Mouse (Mus musculus) adrenal gland, adult 2 months (tissue): ENCODE measurements around the gene Gm15155. TPM values are rescaled to one million over a fixed set of nuclear protein-coding genes. Genes with fewer than 3 reads are reported as not detected.
"Not testable (repeated sequence)": the region's sequence is repeated elsewhere in the genome, so short reads cannot be mapped to it uniquely, and the experiment has no call there.

Experiments used
- DNase-seq: peaks from one replicate; pipeline ENCODE4 v3.0.0; 2021
- long read RNA-seq: library from polyadenylated mRNA; stranded (forward); transcript quantifications from one replicate; pipeline ENCODE4 v2.0.0, GENCODE M21; 2021
- polyA plus RNA-seq: library from polyadenylated mRNA; depleted of rRNA; stranded (reverse); fragments of >200 nt; gene quantifications from 2 replicates; pipeline ENCODE4 v1.2.3, GENCODE M21; 2012; rRNA removed
- total RNA-seq, 2 experiments: library from RNA; stranded (reverse); gene quantifications; 2 replicates each; pipeline ENCODE4 v1.2.3; 2021

The Gm15155 gene
- not detected for total RNA-seq
- not detected in 2 replicates for polyA plus RNA-seq
- long read RNA-seq, result 0 reads

DNA sequence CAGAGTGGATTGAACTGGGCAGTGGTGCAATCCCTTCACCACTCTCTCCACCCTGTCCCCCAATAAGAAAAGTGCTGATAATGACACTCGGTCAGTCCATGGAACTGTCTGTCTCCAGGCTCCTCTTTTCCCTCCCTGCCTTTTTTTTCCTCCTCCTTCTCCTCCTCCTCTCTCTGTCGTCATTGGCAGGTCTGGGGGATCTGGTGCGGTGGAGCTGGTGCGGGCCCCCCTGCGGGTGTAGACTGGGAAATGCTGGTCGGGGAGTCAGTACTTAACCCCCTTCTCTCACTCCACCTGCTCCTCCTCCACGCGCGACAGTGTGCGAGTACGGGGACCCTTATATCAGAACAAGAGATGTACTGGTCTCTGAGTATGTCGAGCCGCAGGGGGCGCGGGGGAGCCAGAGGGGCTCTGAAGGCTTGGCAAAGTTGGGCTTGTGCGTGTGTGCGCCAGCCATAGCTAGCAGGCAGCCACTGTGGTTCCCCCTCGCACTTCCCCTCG, at the start of gene Gm15155:
Gene Gm15155, plus strand, starts transcription at position 401 of the 501 bp plus-strand sequence.
- DNase-seq, result no peak

DNA sequence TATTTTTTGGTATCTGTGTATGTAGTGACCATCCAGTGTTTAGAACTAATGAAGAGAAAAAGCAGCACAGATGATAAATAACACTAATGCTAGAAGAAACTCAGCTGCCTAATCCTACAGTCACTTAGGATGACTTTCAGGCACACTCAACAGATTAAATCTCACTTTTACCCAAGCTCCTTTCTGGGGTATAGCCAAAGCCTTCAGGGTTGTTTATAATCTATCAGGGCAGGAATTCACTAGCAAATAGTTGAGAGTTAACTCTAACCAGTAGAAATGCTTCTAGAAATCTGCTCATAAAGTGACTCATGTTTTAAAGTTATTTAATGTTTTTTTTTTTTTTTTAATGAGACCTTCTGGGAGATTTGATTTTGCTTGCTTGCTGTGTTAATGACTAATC, 44.8 kb upstream of the Gm15155 start:
- no peak for DNase-seq

DNA sequence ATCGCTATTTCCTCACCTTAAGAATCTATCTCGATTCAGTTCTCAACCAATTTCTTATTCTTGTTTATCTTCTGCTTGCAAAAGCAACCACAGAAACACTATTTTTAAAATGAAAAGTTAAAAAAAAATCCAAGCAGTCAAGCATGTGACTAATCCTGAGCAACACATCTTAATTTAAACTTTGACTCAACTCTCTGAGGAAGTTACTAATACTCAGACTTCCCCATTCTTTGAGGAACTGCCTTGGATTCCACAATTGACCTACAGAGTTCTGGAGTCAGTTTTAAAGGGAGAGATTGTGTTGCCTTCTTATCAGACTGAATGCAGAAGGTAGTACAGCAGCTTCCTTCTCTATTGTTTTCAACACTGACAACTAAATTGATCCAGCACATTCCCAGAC, 40.0 kb upstream of the Gm15155 start:
- DNase-seq, result no peak

DNA sequence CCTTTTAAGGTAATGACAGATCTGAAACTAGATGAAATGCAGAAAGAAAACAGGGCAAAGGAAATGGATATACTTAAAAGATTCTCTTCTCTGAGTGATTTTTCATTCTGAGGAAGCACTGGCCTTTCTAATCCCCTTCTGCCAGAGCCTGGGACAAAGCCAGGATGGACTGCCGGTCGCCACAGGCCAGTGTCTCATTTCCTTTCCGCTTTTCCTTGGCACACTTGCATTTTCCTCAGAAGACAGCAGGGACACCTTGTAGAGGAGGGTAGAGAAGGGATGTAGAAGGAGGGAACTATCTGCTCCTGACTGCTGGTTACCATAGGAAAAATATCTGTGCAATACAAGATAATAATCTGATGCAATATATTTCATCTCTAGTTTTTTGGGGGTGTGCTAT, 33.1 kb upstream of the Gm15155 start:
- no peak for DNase-seq

DNA sequence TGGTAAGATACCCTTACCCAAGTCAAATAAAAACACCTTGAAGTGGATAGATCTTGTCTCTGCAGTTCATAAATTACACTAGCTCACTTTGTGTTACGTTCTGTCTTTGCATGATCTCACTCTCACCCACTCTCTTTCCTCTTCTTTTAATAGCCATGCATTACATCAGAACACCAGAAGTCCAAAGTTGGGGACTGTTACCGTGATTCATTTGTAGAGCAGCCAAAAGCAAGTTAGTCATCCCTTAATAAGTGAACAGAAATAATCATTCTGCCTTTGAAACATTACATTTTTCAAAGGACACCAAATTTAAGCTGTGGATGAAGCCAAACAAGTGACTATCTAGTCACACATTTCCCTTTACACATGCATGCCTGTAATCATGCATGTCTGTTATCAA, 32.1 kb upstream of the Gm15155 start:
- no peak for DNase-seq

DNA sequence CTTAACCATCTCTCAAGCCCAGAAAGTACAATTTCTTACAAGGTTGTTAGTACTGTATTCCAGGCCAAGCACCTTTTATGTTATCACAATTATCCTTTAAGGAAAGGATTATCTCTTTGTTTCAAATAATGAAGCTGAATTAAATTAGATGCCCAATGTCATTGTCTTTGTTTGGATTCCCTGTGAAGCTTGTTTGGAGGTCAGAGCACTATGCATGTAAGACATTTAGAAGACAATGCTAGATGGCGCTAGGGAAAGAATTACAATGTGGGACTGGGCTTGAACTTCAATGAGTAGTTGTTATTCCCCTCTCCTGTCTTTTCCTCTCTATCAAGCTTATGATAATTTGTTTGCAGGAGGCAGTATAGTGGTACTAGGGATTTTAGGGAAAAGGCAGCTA, 29.9 kb upstream of the Gm15155 start:
- no peak for DNase-seq

DNA sequence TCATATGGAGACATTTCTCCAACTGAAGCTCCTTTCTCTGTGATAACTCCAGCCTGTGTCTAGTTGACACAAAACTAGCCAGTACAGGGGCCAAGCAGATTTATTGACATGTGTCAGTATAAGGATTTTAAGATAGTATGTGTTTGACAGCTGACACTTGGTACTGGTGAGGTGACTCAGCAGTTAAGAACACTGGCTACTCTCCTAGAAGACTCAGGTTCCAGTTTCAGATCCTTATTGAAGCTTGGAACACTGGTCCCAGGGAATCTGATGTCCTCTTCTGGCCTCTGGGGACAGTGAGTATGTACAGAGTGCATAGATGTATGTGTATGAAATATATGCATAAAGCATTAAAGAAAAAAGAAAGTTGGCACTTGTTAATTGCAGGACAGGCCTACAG, 28.2 kb upstream of the Gm15155 start:
- no peak for DNase-seq

DNA sequence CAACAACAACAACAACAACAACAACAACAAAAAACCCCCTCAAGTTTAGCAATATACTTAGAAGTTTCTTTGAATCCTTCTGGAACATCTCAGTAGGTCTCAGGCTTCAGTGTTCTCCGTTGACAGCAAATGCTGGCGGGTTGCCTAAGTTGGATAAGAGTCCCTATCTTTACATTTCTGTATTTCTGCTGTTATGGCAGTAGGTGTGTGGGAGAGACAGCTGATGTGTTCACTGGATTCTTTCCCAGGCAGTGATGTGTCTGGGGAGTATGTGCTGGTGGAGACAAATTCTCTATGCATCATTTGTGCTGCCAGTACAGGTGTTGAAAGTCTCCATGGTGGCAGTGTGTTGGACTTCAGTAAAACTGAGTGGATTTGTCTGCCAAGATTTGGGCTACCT, 23.3 kb upstream of the Gm15155 start:
- DNase-seq, result no peak

DNA sequence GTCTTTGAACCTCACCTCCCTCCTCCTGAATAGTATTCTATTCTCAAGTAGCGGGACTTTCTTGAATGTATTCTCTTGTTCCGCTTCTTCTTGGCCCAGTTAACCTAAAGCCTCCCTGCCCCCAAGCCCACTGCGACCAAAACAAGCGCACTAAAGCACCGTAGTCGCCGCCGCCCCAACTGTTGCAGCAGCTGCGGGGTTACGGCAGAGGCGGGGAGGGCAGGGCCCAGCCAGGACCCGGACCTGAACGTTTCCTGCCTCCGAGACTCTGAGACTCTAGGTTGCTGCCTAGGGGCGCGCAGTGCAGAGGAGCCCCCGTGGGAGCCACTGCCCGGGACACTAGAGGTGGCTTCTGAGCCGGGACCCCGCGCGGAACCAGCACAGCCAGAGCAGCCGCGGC, 2.0 kb upstream of the Gm15155 start:
- DNase-seq, result no peak

DNA sequence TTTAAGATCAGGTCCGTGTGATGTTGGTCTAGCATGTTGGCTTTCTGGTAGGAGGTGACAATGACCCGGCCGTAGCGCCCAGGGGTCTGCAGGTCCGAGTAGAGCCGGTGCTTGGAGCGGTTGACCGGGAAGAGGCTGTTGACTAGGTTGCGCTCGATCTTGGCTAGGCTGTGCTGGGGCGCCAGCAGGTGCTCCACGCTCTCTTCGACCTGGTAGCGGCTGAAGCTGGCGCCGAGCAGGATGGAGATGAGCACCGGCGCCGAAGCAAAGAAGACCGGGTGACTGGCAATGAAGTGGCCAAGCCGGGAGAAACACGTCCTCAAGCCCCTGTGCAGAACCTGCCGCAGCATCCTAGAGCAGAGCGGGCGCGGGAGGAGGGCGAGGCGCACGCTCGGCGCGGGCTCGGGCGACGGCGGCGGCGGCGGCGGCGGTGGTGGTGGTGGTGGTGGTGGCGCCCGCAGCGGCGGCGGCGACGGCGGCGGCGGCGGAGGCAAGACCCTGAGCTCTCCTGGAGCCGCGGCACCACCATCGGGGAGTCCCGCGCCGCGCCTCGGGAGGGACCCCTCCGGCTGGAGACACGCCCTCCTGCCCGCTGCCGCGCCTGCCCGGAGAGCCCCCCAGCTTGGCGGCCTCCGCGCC, 1.5 kb upstream of the Gm15155 start:
- no peak for DNase-seq

DNA sequence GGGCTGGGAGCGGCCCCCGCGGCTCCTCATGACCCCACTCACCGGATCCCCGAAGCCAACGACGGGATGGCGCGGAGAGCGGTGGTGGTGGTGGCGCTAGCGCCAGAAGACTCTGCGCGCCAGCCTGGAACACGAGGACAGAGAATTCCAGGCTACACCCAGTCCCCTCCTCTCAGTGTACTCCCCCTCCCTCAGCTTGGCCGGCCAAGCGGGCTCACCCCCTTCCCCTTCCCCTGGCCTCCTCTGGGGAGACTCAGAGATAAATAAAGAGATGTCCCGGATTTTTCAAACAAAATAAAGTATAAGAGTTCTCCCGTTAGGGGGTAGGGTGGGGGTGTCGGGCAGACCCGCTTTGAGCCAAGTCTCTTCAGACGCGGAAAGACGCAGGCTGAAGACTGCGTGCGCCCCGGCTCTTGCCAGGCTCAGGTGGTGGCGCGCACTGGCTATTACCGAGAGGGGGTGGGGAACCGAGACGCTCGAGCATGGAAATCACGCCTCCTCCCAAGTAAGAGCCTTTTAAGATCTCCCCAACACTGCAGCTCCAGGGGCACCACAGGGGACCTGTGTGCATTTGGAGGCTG, 750 bp upstream of the Gm15155 start, which contains the start of gene Ptchd1:
Gene Ptchd1, minus strand, starts transcription at position 114 of the 581 bp plus-strand sequence.
- no peak for DNase-seq

DNA sequence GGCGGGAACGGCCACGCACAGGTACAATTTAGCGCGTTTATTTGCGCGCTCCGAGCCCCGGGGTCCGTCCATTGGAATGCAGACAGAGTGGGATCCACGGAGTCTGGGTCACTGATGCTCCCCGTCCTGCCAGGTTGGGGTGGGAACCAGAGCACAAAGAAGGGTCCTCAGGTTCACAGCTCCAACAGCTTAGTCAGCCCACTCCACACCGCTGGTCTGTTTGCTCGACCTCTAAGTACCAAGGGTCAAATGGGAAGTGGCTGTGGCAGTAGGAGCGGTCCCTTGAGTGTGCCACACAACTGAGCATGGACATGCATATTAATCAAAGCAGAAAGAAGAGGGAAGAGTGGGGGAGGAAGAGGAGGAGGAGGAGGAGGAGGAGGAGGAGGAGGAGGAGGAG, 354 bp downstream of the Gm15155 start:
- DNase-seq, result no peak

DNA sequence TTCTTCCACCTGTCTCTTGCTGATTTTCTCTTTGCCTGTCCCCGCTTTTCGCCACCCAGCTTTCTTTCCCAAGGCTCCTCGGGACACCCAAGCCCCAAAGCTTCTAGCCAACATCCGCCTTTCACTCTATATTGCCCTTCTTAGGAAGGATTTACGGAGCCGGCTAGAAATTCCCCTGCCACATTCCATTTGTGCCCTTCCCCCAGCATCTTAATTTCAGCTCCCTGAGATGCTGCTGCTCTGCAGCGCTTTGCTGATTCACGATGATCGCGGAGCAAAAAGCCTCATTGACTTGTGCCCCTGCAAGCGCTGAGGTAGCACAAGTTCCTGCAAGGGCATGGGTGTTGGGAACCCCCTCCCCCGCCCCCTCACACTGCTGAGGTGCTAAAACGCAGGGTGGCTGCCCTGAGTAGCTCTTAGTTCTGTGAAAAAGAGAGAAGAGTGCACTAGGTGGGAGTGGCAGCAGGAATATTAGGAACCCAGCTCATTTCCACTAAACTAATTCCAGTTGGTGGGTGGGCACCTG, 1.2 kb downstream of the Gm15155 start:
- no peak for DNase-seq

DNA sequence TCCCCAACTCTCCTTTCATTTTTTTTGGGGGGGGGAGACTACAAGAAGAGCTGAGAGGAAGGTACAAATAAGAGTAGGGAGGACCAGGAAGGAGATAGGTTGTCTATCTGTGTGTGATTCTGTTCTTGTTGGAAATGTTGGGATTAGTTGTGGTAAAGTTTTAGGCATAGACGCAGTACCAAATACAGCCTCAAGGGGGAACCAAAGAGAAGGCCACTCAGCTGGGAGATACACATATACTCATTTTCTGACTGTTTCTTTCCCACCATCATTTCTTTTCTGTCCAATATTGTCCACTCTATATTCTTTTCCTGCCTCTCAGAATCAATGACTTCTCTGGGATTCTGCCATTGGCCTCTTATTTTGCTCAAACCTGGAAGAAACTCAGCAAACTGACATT, 19.4 kb downstream of the Gm15155 start:
- DNase-seq, result no peak

DNA sequence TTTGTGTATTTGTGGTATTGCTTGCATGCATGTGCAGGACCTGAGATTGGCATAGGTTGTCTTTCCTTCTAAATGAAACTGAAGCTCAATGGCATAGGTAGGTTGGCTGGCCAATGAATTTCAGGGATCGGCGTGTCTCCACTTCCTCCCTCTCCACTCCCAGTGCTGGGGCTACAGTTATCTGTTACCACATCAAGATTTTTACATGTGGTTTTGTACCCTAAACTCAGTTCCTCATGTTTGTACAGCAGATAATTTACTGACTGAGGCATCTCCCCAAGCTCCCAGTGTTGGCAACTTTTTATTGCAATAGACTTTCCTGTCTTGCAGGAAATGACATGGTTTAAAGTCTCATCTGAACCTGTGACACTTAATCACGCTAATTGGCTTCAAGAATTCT, 21.4 kb downstream of the Gm15155 start:
- DNase-seq, result no peak

DNA sequence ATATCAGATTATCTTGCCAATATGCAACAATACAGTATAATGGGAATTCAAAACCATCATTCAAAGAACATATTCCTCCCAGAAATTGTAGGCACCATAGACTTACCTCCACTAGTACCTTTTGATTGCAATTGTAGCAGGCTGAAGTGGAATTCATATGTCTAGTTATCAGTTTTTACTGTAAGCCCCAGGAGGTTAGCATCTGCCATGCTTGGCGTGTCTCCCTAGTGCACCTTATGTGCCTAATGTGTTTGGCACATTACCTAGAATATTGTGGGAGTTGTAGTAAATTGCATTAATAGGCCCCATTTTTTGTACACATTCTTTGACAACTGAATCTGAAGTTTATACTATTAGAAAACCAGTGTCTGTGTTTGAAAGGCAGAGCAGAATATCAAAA, 33.4 kb downstream of the Gm15155 start:
- no peak for DNase-seq

DNA sequence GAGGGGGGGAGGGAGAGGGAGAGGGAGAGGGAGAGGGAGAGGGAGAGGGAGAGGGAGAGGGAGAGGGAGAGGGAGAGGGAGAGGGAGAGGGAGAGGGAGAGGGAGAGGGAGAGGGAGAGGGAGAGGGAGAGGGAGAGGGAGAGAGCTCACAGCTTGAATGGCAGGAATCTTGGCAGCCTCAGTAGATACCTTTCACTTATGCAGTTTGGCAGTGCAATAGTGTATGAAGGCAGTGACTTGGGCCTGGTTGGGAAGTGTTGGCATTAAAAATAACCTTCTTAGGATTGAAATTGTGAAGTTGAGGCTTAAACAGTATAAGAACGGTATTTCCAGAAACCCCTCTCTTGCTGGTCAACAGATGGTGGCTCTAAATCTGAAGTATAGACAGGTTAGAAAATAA, 65.9 kb downstream of the Gm15155 start:
- not testable (repeated sequence) for DNase-seq

DNA sequence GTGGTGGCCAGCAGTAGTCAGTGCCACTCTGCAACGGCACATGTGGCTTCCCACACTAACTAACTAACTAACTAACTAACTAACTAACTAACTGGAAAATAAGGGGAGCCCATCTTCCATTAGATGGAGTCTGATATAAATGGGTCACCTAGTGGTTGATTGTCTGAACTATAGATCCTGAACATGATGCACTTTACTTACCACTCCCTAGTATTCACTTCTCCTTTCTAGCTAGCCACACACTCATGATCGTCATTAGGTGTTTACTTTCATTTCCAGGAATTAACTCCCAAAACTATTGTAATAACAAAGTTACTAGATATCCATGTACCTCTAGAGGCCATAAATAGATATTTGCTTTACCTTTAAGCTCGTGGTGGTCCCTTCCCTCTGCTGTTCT, 99.6 kb downstream of the Gm15155 start:
- no peak for DNase-seq

DNA sequence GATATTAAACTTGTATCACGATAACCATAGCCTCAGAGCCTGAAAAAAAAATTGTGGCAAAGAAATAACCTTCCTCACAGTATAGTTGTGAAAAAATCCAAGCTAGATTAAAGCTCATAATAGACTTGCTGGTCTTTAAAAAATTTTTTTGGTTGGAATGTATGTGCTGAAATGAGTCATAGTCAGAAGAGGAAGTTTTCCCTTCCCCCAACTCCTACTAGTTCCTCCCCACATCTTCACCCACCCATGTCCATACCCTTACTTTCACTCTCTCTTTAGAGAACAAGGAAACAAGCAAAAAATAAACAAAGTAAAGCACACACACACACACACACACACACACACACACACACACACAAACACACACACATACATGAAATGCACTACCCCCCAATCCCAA, 103.8 kb downstream of the Gm15155 start:
- no peak for DNase-seq

DNA sequence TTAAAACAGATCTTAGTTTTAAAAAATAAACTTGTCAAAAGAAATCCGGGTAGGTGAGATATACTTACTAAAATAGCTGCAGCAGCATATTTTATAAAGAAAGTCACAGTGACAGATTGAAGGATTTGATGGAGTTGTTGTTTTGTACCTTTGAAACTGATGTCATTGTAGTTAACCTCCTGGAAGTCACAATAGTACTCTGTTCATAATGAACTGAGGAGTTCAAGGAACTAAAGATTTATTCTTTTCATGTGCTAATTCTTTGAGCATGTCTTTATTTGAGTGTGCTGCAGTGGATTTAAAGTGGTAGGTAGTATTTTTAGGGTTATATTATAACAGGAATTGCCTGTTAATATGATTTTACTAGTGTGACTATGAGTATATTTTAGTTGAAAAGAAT, 263.6 kb downstream of the Gm15155 start:
- DNase-seq, result no peak

DNA sequence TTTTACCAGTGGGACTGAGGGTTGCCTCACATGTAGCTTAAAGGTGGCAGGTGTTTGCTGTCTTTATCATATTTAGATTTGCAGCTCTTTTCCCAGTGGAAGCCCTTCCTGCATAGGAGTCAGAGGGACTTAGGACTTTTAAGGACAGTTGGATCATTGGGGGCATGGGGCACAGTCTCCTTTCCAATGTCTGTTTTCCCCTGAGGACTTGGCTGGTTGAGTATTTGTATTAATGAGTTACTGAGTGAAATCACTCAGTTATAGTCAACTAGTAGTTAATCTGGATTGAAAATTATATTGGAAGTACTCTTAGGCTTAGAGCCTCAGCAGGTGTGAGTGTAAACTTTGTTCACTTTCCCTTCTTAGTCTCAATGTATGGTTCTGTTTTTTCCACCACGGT, 275.5 kb downstream of the Gm15155 start:
- DNase-seq, result no peak

DNA sequence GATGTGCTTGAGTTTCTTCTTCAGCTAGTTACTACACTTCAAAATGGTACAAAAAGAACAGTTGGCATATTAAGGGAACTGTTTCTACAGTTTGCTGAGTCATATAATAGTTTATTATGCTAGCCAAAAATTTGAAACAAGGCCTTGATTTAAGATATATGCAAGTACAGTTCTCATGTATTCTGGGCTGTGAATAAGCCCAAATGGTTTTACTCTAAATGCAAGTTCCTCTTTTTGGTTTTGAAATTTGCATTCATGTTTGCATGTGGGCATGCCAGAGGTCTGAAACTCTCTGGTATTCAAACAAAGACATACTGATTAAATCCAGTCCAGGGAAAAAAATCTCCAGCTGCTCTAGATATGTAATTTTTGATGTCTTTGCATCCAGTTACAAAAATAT, 277.2 kb downstream of the Gm15155 start:
- no peak for DNase-seq

DNA sequence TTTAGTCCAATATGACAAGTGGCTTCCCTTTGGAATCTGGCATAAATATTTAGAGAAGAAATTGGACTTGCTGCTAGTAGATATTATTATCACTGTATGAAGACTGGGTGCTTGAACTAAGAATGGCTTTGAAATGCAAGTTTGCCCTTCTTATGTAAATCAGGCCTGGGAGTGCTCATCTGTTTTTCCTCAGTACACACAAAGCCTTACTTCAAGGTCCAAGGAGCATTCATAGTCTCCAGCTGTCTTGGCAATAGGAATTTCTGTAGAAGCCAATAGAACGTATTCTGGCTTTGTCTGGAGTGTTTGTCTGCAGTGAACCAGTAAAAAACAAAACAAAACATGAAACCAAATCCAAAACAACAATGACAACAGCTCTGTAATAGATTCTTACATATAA, 278.6 kb downstream of the Gm15155 start:
- DNase-seq, result no peak

DNA sequence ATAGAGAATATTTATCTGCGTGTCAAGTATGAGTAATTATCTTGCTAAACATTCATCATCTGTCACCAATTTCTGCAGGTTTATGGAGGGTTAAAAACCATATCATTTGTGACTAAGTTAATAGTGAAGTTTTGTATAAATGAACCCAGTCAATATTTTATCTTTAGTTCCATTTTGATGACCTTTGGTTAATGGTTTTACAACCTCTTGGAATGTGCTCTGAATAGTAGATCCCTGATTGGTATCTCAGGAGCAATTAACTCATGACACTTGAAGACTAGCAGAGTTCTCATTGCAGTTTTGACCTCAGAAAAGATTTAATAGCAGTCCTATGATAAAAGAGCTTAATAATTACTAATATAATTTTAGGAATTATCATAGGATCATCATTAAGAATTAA, 385.2 kb downstream of the Gm15155 start:
- no peak for DNase-seq
